Mouse (Mus musculus) embryo, embryonic 11 days (tissue): ENCODE measurements at regions not wholly inside any gene's neighbourhood (a gene's known extent, or its start where the extent isn't known, plus 50 kb on each side); places are given as distances from the start of the nearest gene placed in this dataset.

Experiments used
- DNase-seq: peaks from one replicate; pipeline ENCODE4 v3.0.0-alpha.2; 2015

- peak; percentile 2 for DNase-seq
These were observed 1992.9 kb upstream of the Gm38303 start for GRCm38 (mm10) chr3:12328380-12328779.
